Mouse (Mus musculus): ENCODE data around the gene Mmp10. TPM values are rescaled to one million over a fixed set of nuclear protein-coding genes. Genes with fewer than 3 reads are reported as not detected.

Gene Mmp10
- polyA plus RNA-seq, 1 experiment from 2014 or later, result not detected

Other genes starting within 250 kb of the Mmp10 start
- not detected in 2 replicates for gene Mmp13, start 229.8 kb upstream of the Mmp10 start, polyA plus RNA-seq (2014; fragmentation: Nextera tagmentation; extraction: Ambion mirVana)
- gene Mmp12, start 158.0 kb upstream of the Mmp10 start, polyA plus RNA-seq (2014; fragmentation: Nextera tagmentation; extraction: Ambion mirVana), result not detected in 2 replicates
- gene Mmp1b, start 114.3 kb upstream of the Mmp10 start, polyA plus RNA-seq (2014; fragmentation: Nextera tagmentation; extraction: Ambion mirVana), result not detected in 2 replicates
- not detected in 2 replicates for gene Mmp3, start 56.5 kb upstream of the Mmp10 start, polyA plus RNA-seq (2014; fragmentation: Nextera tagmentation; extraction: Ambion mirVana)
- gene Mmp8, start 56.1 kb downstream of the Mmp10 start, polyA plus RNA-seq (2014; fragmentation: Nextera tagmentation; extraction: Ambion mirVana), result 0.10 TPM in 1 of 2 replicates, not detected in the other
- not detected in 2 replicates for gene Mmp27, start 69.0 kb downstream of the Mmp10 start, polyA plus RNA-seq (2014; fragmentation: Nextera tagmentation; extraction: Ambion mirVana)
- gene Mmp20, start 125.9 kb downstream of the Mmp10 start, polyA plus RNA-seq (2014; fragmentation: Nextera tagmentation; extraction: Ambion mirVana), result not detected in 2 replicates
- not detected in 2 replicates for gene Mmp7, start 189.7 kb downstream of the Mmp10 start, polyA plus RNA-seq (2014; fragmentation: Nextera tagmentation; extraction: Ambion mirVana)

Data from neural tube, embryonic 14.5 days (tissue).